Mouse (Mus musculus) neural tube, embryonic 14.5 days (tissue): ENCODE measurements at regions not wholly inside any gene's neighbourhood (a gene's known extent, or its start where the extent isn't known, plus 50 kb on each side); places are given as distances from the start of the nearest gene placed in this dataset.
"Not testable (repeated sequence)": the region's sequence is repeated elsewhere in the genome, so short reads cannot be mapped to it uniquely, and the experiment has no call there.

Source experiments
- ATAC-seq: fragments of 200-750 bp; cut with Nextera tagmentation; 2 replicates; pipeline ENCODE4 v1.8.0; 2017; ENCODE audit warnings: low read depth, mild to moderate bottlenecking, moderate TSS enrichment, moderate library complexity
- H3K27ac ChIP-seq: fragments of 300-500 bp; sonication (generic); 2 replicates; pipeline ENCODE4 v1.5.1; 2014; ENCODE audit warnings: low read depth, mild to moderate bottlenecking, control low read depth, low read length, moderate library complexity, mixed read lengths
- H3K27me3 ChIP-seq: fragments of 300-500 bp; sonication (generic); 2 replicates; pipeline ENCODE4 v1.6.1; 2014; ENCODE audit warnings: low read length; ENCODE audit not compliant: control insufficient read depth, insufficient read depth
- H3K36me3 ChIP-seq: fragments of 300-500 bp; sonication (generic); 2 replicates; pipeline ENCODE4 v1.6.1; 2014; ENCODE audit warnings: low read length, mixed read lengths; ENCODE audit not compliant: control insufficient read depth, insufficient read depth
- H3K4me1 ChIP-seq: fragments of 300-500 bp; sonication (generic); 2 replicates; pipeline ENCODE4 v1.6.1; 2014; ENCODE audit warnings: low read length; ENCODE audit not compliant: control insufficient read depth, insufficient read depth
- H3K4me2 ChIP-seq: fragments of 300-500 bp; sonication (generic); 2 replicates; pipeline ENCODE4 v1.6.1; 2014; ENCODE audit warnings: mild to moderate bottlenecking, low read depth, low read length, control low read depth
- H3K4me3 ChIP-seq: fragments of 300-500 bp; sonication (generic); 2 replicates; pipeline ENCODE4 v1.5.1; 2014; ENCODE audit warnings: low read depth, low read length, control low read depth, mixed read lengths
- H3K9ac ChIP-seq: fragments of 300-500 bp; sonication (generic); replicated peaks from 2 replicates; pipeline ENCODE4 v1.6.1; 2014; ENCODE audit warnings: low read depth, mild to moderate bottlenecking, control low read depth, low read length, mixed read lengths
- H3K9me3 ChIP-seq: fragments of 300-500 bp; sonication (generic); 2 replicates; pipeline ENCODE4 v1.6.1; 2016; ENCODE audit warnings: low read length; ENCODE audit not compliant: control insufficient read depth
- WGBS: fragments of 180-500 bp; shearing (Covaris S2); extraction: QIAGEN DNeasy Blood & Tissue Kit; methylation state at CpG from one replicate; pipeline ENCODE4 v1.1.7; 2014; 5-methylcytosine and 5-hydroxymethylcytosine counted together

DNA sequence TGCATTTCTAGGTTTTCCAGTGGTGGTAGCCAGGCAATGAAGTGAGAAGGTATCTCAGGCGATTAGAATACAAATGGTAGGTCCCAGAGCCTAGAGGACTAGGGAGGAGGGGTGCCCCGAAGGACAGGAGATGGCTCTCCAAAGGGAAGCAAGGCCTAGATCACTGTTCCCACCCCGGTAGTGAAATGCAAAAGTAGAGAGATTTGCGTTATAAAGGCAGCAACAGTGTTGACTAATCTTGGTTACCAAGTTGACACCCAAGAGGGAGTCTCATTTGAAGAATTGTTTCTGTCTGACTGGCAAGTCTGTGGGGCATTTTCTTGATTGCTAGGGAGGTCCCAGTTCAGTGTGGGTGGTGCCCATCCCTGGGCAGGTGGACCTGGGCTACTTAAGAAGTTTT is 278.8 kb downstream of the Diras2 start:
- WGBS = 41% methylated on average over 4 of the region's 4 CpGs
- H3K36me3 ChIP-seq = no peaks in the 10 kb centered on the region
- no peak for ATAC-seq

DNA sequence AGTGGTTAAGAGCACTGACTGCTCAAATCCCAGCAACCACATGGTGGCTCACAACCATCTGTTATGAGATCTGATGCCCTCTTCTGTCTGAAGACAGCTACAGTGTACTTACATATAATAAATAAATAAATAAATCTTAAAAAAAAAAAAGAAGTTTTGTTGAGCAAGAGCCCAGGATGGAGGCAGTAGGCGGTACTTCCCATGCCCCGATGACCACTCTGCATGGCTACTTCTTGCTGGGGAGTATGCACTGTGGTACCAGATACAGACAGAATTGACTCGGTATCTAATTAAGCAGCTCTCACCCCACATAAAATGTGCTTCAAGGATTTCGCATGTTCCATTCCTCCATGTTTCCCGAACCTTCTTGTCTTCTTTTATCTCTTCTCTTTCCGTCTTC is 278.4 kb downstream of the Diras2 start:
- WGBS = 43% methylated on average over 6 of the region's 6 CpGs
- not testable (repeated sequence) for H3K4me3 ChIP-seq, H3K27me3 ChIP-seq, H3K9ac ChIP-seq, H3K27ac ChIP-seq, H3K36me3 ChIP-seq, ATAC-seq, H3K4me2 ChIP-seq, H3K4me1 ChIP-seq, H3K9me3 ChIP-seq

More for the DNA sequence above, 278.8 kb downstream of the Diras2 start:
- Histone ChIP-seq H3K9me3 (no peaks in the 10 kb centered on the region), H3K9ac (no peak overlapping the region), H3K27me3 (no peaks in the 10 kb centered on the region), H3K4me1 (no peaks in the 10 kb centered on the region), H3K27ac (no peak overlapping the region), H3K4me2 (no peak overlapping the region), H3K4me3 (no peak overlapping the region)

DNA sequence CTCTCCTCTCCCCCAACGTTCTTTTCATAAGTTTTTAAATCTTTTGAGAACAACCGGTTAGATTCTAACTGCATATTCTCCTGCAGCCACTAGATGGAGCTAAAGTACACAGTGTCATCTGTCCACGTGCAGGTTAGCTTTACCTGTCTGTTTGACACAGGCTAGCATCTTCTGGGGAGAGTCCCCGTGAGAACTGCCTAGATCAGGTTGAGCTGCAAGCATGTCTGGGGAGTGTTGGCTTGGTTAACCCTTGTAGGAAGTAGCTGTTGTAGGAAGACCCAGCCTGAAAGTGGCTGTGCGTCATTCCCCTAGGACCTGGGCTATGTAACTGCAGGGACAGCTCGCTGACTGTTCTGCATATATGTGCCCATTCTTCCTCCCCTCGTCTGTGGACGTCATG is 277.9 kb downstream of the Diras2 start:
- ATAC-seq = no peak
- Histone ChIP-seq H3K4me1 (no peaks in the 10 kb centered on the region), H3K27ac (no peak overlapping the region), H3K9me3 (no peaks in the 10 kb centered on the region), H3K9ac (no peak overlapping the region), H3K4me2 (no peak overlapping the region), H3K27me3 (no peaks in the 10 kb centered on the region), H3K4me3 (no peak overlapping the region), H3K36me3 (no peaks in the 10 kb centered on the region)
- 29% methylated on average over 8 of the region's 8 CpGs for WGBS

DNA sequence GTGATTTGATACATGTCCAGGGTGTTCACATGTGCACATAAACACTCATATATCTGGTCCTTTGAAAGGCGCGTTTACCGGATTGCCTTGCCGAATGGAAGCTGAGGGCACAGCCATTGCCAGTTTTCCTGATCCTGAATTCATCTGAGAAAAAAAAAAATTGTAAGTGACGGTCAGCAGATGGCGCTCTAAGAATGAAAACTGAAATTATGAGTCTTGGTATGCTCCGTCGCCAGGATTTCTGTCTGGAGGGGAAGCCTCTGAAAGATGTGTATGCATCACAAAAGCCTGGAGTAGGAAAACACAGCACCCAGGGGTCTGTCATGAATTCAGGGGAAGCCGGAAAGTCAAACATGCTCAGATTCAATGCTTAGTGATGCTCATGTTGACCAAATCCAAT is 276.9 kb downstream of the Diras2 start:
- Histone ChIP-seq H3K4me1 (no peaks in the 10 kb centered on the region), H3K4me3 (no peak overlapping the region), H3K9me3 (no peaks in the 10 kb centered on the region), H3K9ac (no peak overlapping the region), H3K27ac (no peak overlapping the region), H3K4me2 (no peak overlapping the region), H3K27me3 (no peaks in the 10 kb centered on the region), H3K36me3 (no peaks in the 10 kb centered on the region)
- ATAC-seq = 0 out of 2 replicates have a peak, but pooled peaks have one; percentile 16
- 18% methylated on average over 9 of the region's 9 CpGs for WGBS

DNA sequence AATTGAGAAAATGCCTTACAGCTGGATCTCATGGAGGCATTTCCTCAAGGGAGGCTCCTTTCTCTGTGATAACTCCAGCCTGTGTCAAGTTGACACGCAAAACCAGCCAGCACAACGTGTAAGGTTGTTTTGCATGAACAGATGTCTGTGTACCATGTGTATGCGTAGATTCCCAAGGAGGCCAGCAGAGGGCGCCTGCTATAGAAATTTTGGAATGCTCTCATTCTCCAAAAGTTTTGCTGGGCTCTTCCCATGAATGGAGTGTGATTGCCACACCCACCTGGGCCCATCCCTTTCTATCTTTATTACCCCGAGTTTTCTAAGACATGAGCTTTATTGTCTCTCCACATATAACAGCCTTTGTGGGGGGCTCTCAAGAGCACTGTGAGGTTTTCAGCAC is 275.4 kb downstream of the Diras2 start:
- Histone ChIP-seq H3K36me3 (no peaks in the 10 kb centered on the region), H3K9me3 (no peaks in the 10 kb centered on the region), H3K27me3 (no peaks in the 10 kb centered on the region), H3K4me2 (no peak overlapping the region), H3K27ac (no peak overlapping the region), H3K4me3 (no peak overlapping the region), H3K9ac (no peak overlapping the region), H3K4me1 (no peaks in the 10 kb centered on the region)
- ATAC-seq = no peak
- 71% methylated on average over 5 of the region's 5 CpGs for WGBS

DNA sequence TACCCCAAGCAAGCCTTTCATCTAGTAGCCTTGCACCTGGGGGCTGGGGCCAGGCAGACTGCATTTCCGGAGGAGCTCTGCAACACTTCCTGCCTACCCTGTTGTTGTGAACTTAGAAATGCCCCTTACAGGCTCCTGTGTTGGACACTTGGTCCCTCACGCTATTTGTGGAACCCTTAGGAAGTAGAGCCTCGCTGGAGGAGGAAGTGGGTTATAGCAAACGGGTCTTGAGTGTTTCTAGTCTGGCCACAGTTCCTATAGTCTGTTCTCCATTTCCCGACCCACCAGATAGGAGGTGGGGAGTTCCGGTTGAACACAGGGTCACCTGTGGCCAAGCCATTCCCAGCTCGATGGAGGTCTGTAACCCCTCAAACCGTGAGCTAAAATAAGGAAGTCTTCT is 272.7 kb downstream of the Diras2 start:
- H3K4me3 ChIP-seq = no peak overlapping the region
- 89% methylated on average over 8 of the region's 8 CpGs for WGBS
- ATAC-seq = no peak
- H3K9ac ChIP-seq = no peak overlapping the region
- no peaks in the 10 kb centered on the region for H3K4me1 ChIP-seq
- no peak overlapping the region for H3K4me2 ChIP-seq
- H3K36me3 ChIP-seq = no peaks in the 10 kb centered on the region
- H3K27ac ChIP-seq = no peak overlapping the region
- H3K9me3 ChIP-seq = no peaks in the 10 kb centered on the region
- no peaks in the 10 kb centered on the region for H3K27me3 ChIP-seq

DNA sequence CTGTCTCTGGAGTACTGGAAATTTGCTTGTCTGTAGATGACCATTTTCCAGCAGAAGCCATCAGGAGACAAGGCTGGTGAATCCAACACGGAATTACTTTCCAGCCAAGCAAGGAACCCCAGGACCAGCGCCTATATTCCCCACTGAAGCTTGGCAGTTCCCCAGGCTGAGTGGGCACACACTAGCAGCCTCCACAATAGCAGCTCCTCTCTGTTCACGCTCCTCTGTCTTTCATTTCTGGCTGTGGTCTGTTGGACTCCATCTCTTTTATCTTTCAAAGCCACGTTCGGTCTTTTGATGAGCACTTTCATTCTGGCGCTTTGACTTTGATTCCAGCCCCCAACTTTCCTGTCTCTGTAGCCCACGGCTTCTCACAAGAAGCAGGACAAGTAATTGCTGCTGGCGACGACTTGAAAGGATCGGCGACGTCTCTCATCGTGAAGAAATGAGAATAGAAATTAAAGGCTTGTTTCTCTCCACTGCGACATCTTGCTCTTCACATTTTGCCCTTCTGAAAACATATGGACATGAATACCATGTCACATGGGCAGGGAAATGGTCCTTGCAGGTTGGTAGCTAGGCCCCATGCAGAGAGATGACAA is 268.0 kb downstream of the Diras2 start:
- 90% methylated on average over 14 of the region's 14 CpGs for WGBS
- no peak overlapping the region for H3K4me2 ChIP-seq
- H3K36me3 ChIP-seq = no peaks in the 10 kb centered on the region
- no peak overlapping the region for H3K27ac ChIP-seq
- H3K9me3 ChIP-seq = no peaks in the 10 kb centered on the region
- no peaks in the 10 kb centered on the region for H3K27me3 ChIP-seq
- no peak for ATAC-seq
- no peak overlapping the region for H3K9ac ChIP-seq
- no peaks in the 10 kb centered on the region for H3K4me1 ChIP-seq
- H3K4me3 ChIP-seq = no peak overlapping the region

DNA sequence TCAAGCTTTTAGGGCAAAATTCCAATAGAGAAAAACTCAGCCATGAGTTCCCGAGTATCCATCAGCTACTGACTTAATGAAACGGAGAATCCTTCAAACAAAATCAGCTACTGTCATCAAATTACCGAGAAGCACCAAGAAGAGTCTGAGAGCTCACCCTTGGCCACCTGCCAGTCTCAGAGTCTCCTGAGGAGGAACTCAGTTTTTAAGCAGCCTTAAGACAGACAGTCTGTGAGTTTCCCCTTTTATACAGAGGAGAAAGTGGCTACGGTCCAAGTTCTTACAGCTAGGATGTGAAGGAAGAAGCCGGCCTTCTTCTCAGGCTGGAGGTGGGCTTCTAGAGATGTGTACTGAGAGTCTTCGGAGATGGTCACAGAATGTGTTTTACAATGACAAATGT is 262.8 kb downstream of the Diras2 start:
- Histone ChIP-seq H3K9ac (no peak overlapping the region), H3K4me3 (no peak overlapping the region), H3K9me3 (no peaks in the 10 kb centered on the region), H3K4me2 (no peak overlapping the region), H3K27ac (no peak overlapping the region; the same call in 1 of the 2 replicates), H3K27me3 (no peaks in the 10 kb centered on the region), H3K36me3 (no peaks in the 10 kb centered on the region), H3K4me1 (no peaks in the 10 kb centered on the region)
- 67% methylated on average over 6 of the region's 6 CpGs for WGBS
- ATAC-seq = no peak

DNA sequence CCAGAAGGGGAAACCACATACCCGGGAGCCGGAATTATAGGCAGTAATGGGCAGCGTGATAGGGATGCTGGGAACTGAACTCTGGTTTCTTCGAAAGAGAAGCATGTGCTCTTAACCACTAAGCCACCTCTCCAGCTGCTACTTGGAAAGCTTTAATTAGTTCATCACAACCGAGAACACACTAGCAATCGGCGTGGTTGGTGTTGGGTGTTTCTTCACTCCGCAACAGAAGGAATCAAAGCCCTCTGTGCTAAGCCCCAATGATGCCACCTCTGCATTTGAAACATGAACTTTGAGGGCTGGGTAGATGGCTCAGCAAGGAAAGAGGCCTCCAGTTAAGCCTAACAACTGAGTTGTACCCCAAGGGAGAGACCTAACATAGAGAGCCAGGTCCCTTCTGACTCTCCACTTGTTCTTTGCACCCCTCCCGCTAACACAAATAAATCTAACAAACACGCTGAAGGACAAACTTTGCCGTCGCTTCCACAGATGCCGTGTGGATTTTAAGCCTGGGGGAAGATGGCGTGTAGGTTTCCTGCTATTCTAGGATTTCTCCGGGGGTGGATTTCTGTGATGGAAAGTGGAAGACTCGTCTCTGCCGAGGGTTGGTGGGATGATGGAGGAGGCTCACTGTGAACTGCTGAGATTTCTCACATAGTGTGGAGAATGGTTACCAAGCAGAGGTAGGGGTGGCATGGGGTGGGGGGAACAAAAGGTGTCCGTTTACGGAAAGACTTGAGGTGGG is 257.4 kb downstream of the Diras2 start:
- Histone ChIP-seq H3K4me1 (no peaks in the 10 kb centered on the region), H3K27ac (no peak overlapping the region), H3K4me3 (no peak overlapping the region), H3K27me3 (no peaks in the 10 kb centered on the region), H3K4me2 (no peak overlapping the region), H3K9ac (no peak overlapping the region), H3K36me3 (no peaks in the 10 kb centered on the region), H3K9me3 (no peaks in the 10 kb centered on the region)
- WGBS = 85% methylated on average over 19 of the region's 19 CpGs
- ATAC-seq = no peak
